19 mouse cellular contexts compared by ENCODE assay signal in the genomic region with DNA sequence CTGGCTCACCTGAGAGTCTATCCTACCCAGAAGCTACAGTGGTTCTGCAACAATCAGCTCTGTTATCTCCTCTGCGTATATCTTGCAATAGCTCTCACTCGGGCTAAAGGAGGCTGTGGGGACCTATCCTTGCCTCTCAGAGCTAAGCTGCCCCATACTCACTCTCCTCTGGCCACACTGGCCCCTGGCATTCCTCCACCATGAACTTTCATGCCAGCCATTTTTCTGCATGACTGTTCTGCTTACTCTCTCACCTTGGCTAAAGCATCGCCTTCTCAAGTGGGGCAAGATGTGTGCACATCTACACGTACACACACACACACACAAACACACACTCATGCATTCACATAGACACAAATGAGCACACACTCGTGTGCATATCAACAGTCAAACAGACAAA.
"Had no signal": no experiment of that assay in that cellular context is flagged by ENCODE, and none has a peak within 500 bp of the region (broad histone marks: within the 10 kb centered on the region; RNA-seq: fewer than 3 reads in every experiment).

No protein-coding gene starts in this region.

- H3K4me1 ChIP-seq: limb, embryonic 10.5 days; limb, embryonic 13.5 days; liver, embryonic 12.5 days; liver, embryonic 15.5 days; lung, embryonic 15.5 days; megakaryocyte, embryonic 14.5 days; midbrain, embryonic 10.5 days; midbrain, embryonic 13.5 days had no signal

- H3K27me3 ChIP-seq: limb, embryonic 13.5 days; liver, embryonic 12.5 days; liver, embryonic 15.5 days; lung, embryonic 15.5 days; midbrain, embryonic 13.5 days; neural tube, embryonic 13.5 days had no signal

- H3K4me3 ChIP-seq: limb, embryonic 10.5 days; limb, embryonic 13.5 days; liver, embryonic 12.5 days; liver, embryonic 15.5 days; lung, embryonic 15.5 days; megakaryocyte, embryonic 14.5 days; midbrain, embryonic 10.5 days; midbrain, embryonic 13.5 days; myocyte; neural tube, embryonic 13.5 days had no signal

- H3K9me3 ChIP-seq: limb, embryonic 10.5 days; limb, embryonic 13.5 days; liver, embryonic 12.5 days; liver, embryonic 15.5 days; lung, embryonic 15.5 days; megakaryocyte, embryonic 14.5 days; midbrain, embryonic 10.5 days; midbrain, embryonic 13.5 days; neural tube, embryonic 13.5 days had no signal

- DNase-seq: liver; lung, adult 18-20 months; lung, postnatal 10 days; lung, postnatal 36 days; thymus, adult 18-20 months; thymus, postnatal 36 days had no signal

- H3K27ac ChIP-seq: kidney, postnatal 0 days; limb, embryonic 10.5 days; limb, embryonic 13.5 days; liver, embryonic 12.5 days; liver, embryonic 15.5 days; lung, embryonic 15.5 days; midbrain, embryonic 10.5 days; midbrain, embryonic 13.5 days; neural tube, embryonic 13.5 days had no signal

- ATAC-seq: intestine, embryonic 16.5 days; liver, embryonic 12.5 days; midbrain, embryonic 13.5 days; midbrain, embryonic 16.5 days had no signal

- H3K9ac ChIP-seq: limb, embryonic 13.5 days; liver, embryonic 12.5 days; liver, embryonic 15.5 days; lung, embryonic 15.5 days; midbrain, embryonic 13.5 days; neural tube, embryonic 13.5 days had no signal

- H3K36me3 ChIP-seq: limb, embryonic 10.5 days; limb, embryonic 13.5 days; liver, embryonic 12.5 days; liver, embryonic 15.5 days; lung, embryonic 15.5 days; midbrain, embryonic 13.5 days; neural tube, embryonic 13.5 days had no signal

- H3K4me2 ChIP-seq: limb, embryonic 13.5 days; liver, embryonic 12.5 days; liver, embryonic 15.5 days; lung, embryonic 15.5 days; midbrain, embryonic 13.5 days; neural tube, embryonic 13.5 days had no signal
